Mouse (Mus musculus): ENCODE data around the gene Crip3. TPM values are rescaled to one million over a fixed set of nuclear protein-coding genes. Genes with fewer than 3 reads are reported as not detected.

The Crip3 gene
- polyA plus RNA-seq (2012; rRNA removed): 348 and 429 TPM in 2 replicates

- whole genome bisulfite sequencing: 23% methylated on average over 18 of the region's 18 CpGs
- no peaks in the 10 kb centered on the region; the same call in 1 of the 2 replicates for H3K27me3 ChIP-seq (ENCODE audit: control insufficient read depth, insufficient read depth, low read length)
- no peaks in the 10 kb centered on the region for H3K36me3 ChIP-seq (ENCODE audit: control insufficient read depth, insufficient read depth, low read length)
- H3K27ac ChIP-seq (ENCODE audit: control insufficient read depth, insufficient read depth, low read length): no peak within 1 kb of the TSS
- H3K4me1 ChIP-seq (replicated peaks; ENCODE audit: control insufficient read depth, insufficient read depth, low read length): no peaks in the 10 kb centered on the region
- DNase-seq: no peak
- TF ChIP-seq POLR2A (IDR thresholded peaks at IDR 0.05; ENCODE audit: control insufficient read depth, extremely low read depth, insufficient read depth, low read length, poor library complexity) (no peak), CTCF (IDR thresholded peaks at IDR 0.05; ENCODE audit: borderline replicate concordance, control insufficient read depth, extremely low read depth, insufficient read depth, low read length, poor library complexity) (no peak)
- H3K4me3 ChIP-seq (ENCODE audit: control insufficient read depth, insufficient read depth, low read length): no peak within 1 kb of the TSS
Observed at GRCm38 (mm10) chr17:46428761-46429414, at the start of gene Crip3. TSS of gene Crip3 (plus strand) at chr17:46428926.

GRCm38 (mm10) chr17:46383294-46384060 lies 45.2 kb upstream of the Crip3 start, which contains the start of gene Zfp318:
TSS of gene Zfp318 (plus strand) at chr17:46383731.
- H3K27ac ChIP-seq (ENCODE audit: control insufficient read depth, insufficient read depth, low read length): no peak within 1 kb of the TSS

GRCm38 (mm10) chr17:46384061-46384801 lies 44.5 kb upstream of the Crip3 start:
- peak overlapping the region; percentile 77 for H3K4me3 ChIP-seq (ENCODE audit: control insufficient read depth, insufficient read depth, low read length)
- TF ChIP-seq CTCF (IDR thresholded peaks at IDR 0.05; ENCODE audit: borderline replicate concordance, control insufficient read depth, extremely low read depth, insufficient read depth, low read length, poor library complexity): no peak
- TF ChIP-seq POLR2A (IDR thresholded peaks at IDR 0.05; ENCODE audit: control insufficient read depth, extremely low read depth, insufficient read depth, low read length, poor library complexity): no peak
- peaks cover 14% of the 10 kb centered on the region for H3K27me3 ChIP-seq (ENCODE audit: control insufficient read depth, insufficient read depth, low read length)
- 4% methylated on average over 66 of the region's 70 CpGs for WGBS
- no peak overlapping the region for H3K27ac ChIP-seq (ENCODE audit: control insufficient read depth, insufficient read depth, low read length)
- DNase-seq: peak; percentile 35
- H3K36me3 ChIP-seq (ENCODE audit: control insufficient read depth, insufficient read depth, low read length): no peaks in the 10 kb centered on the region
- peaks cover 7% of the 10 kb centered on the region for H3K4me1 ChIP-seq (replicated peaks; ENCODE audit: control insufficient read depth, insufficient read depth, low read length)

More at GRCm38 (mm10) chr17:46383294-46384060, 45.2 kb upstream of the Crip3 start, which contains the start of gene Zfp318:
- peak; percentile 100 for DNase-seq
- H3K4me3 ChIP-seq (ENCODE audit: control insufficient read depth, insufficient read depth, low read length): peak within 1 kb of the TSS; percentile 77
- WGBS: under 1% methylated on average over 91 of the region's 105 CpGs
- H3K4me1 ChIP-seq (replicated peaks; ENCODE audit: control insufficient read depth, insufficient read depth, low read length): peaks cover 7% of the 10 kb centered on the region
- H3K27me3 ChIP-seq (ENCODE audit: control insufficient read depth, insufficient read depth, low read length): peaks cover 14% of the 10 kb centered on the region
- TF ChIP-seq POLR2A (IDR thresholded peaks at IDR 0.05; ENCODE audit: control insufficient read depth, extremely low read depth, insufficient read depth, low read length, poor library complexity): peak; percentile 73
- no peak; the same call in 1 of the 2 replicates for TF ChIP-seq CTCF (IDR thresholded peaks at IDR 0.05; ENCODE audit: borderline replicate concordance, control insufficient read depth, extremely low read depth, insufficient read depth, low read length, poor library complexity)
- no peaks in the 10 kb centered on the region for H3K36me3 ChIP-seq (ENCODE audit: control insufficient read depth, insufficient read depth, low read length)

GRCm38 (mm10) chr17:46388200-46388599 lies 40.5 kb upstream of the Crip3 start:
- Histone ChIP-seq H3K4me3 (ENCODE audit: control insufficient read depth, insufficient read depth, low read length) (no peak overlapping the region), H3K27me3 (ENCODE audit: control insufficient read depth, insufficient read depth, low read length) (peaks cover 14% of the 10 kb centered on the region), H3K27ac (ENCODE audit: control insufficient read depth, insufficient read depth, low read length) (no peak overlapping the region), H3K4me1 (replicated peaks; ENCODE audit: control insufficient read depth, insufficient read depth, low read length) (peaks cover 7% of the 10 kb centered on the region), H3K36me3 (ENCODE audit: control insufficient read depth, insufficient read depth, low read length) (no peaks in the 10 kb centered on the region)
- WGBS: 15% methylated on average over 3 of the region's 3 CpGs
- no peak for TF ChIP-seq CTCF (IDR thresholded peaks at IDR 0.05; ENCODE audit: borderline replicate concordance, control insufficient read depth, extremely low read depth, insufficient read depth, low read length, poor library complexity)
- no peak for TF ChIP-seq POLR2A (IDR thresholded peaks at IDR 0.05; ENCODE audit: control insufficient read depth, extremely low read depth, insufficient read depth, low read length, poor library complexity)
- DNase-seq: no peak

- H3K27me3 ChIP-seq (ENCODE audit: control insufficient read depth, insufficient read depth, low read length): no peaks in the 10 kb centered on the region
- no peaks in the 10 kb centered on the region for H3K4me1 ChIP-seq (replicated peaks; ENCODE audit: control insufficient read depth, insufficient read depth, low read length)
- DNase-seq: peak; percentile 40
- WGBS: 57% methylated on average over 2 of the region's 2 CpGs
- H3K4me3 ChIP-seq (ENCODE audit: control insufficient read depth, insufficient read depth, low read length): no peak overlapping the region
- H3K36me3 ChIP-seq (ENCODE audit: control insufficient read depth, insufficient read depth, low read length): peaks cover 12% of the 10 kb centered on the region; the same call in 1 of the 2 replicates
- TF ChIP-seq CTCF (IDR thresholded peaks at IDR 0.05; ENCODE audit: borderline replicate concordance, control insufficient read depth, extremely low read depth, insufficient read depth, low read length, poor library complexity): no peak
- no peak for TF ChIP-seq POLR2A (IDR thresholded peaks at IDR 0.05; ENCODE audit: control insufficient read depth, extremely low read depth, insufficient read depth, low read length, poor library complexity)
- H3K27ac ChIP-seq (ENCODE audit: control insufficient read depth, insufficient read depth, low read length): no peak overlapping the region
Observed at GRCm38 (mm10) chr17:46393012-46393411, 35.7 kb upstream of the Crip3 start.

GRCm38 (mm10) chr17:46394631-46395030 lies 34.1 kb upstream of the Crip3 start:
- H3K36me3 ChIP-seq (ENCODE audit: control insufficient read depth, insufficient read depth, low read length): peaks cover 12% of the 10 kb centered on the region; the same call in 1 of the 2 replicates
- 97% methylated on average over 1 of the region's 1 CpGs for WGBS

More at GRCm38 (mm10) chr17:46394631-46395030, 34.1 kb upstream of the Crip3 start:
- TF ChIP-seq CTCF (IDR thresholded peaks at IDR 0.05; ENCODE audit: borderline replicate concordance, control insufficient read depth, extremely low read depth, insufficient read depth, low read length, poor library complexity) (no peak), POLR2A (IDR thresholded peaks at IDR 0.05; ENCODE audit: control insufficient read depth, extremely low read depth, insufficient read depth, low read length, poor library complexity) (no peak)
- H3K27me3 ChIP-seq (ENCODE audit: control insufficient read depth, insufficient read depth, low read length): no peaks in the 10 kb centered on the region
- no peak overlapping the region for H3K27ac ChIP-seq (ENCODE audit: control insufficient read depth, insufficient read depth, low read length)
- H3K4me1 ChIP-seq (replicated peaks; ENCODE audit: control insufficient read depth, insufficient read depth, low read length): no peaks in the 10 kb centered on the region
- DNase-seq: no peak
- no peak overlapping the region for H3K4me3 ChIP-seq (ENCODE audit: control insufficient read depth, insufficient read depth, low read length)
